12 mouse cellular contexts compared by ENCODE assay signal in genomic region chr4:43575356-43575755, GRCm38 (mm10). TPM values are rescaled to one million over a fixed set of nuclear protein-coding genes. Genes with fewer than 3 reads are reported as not detected.
DNase-seq lines count a peak whose midpoint lies in the region; ATAC-seq lines count a peak whose summit lies in the region.
"Had no signal": no experiment of that assay in that cellular context is flagged by ENCODE, and none has a peak within 500 bp of the region (broad histone marks: within the 10 kb centered on the region; RNA-seq: fewer than 3 reads in every experiment).

No protein-coding gene starts in this region.

- no peak overlapping the region for H3K27ac ChIP-seq in embryonic facial prominence, embryonic 13.5 days
- H3K27ac ChIP-seq in hindbrain, embryonic 13.5 days = no peak overlapping the region
- no peak overlapping the region for H3K27ac ChIP-seq in midbrain, embryonic 14.5 days (replicated peaks; ENCODE audit: low read depth, low read length)
- H3K27ac ChIP-seq: heart, adult 2 months; kidney, postnatal 0 days had no signal

- DNase-seq in cerebellum, adult 9-10 months = peak; percentile 5
- no peak for DNase-seq in cerebellum, adult 11 months
- no peak for DNase-seq in midbrain, embryonic 14.5 days
- DNase-seq in embryo, embryonic 10 days (ENCODE audit: low spot score) = no peak
- no peak for DNase-seq in right cerebral cortex, adult 2 months (ENCODE audit: low spot score in 2 of 2)
- DNase-seq in ovary, adult 18-20 months (ENCODE audit: low spot score) = no peak
- DNase-seq: heart, adult 2 months; heart, postnatal 4 days; right cerebral cortex, postnatal 14 days had no signal

- no peaks in the 10 kb centered on the region for H3K27me3 ChIP-seq in embryonic facial prominence, embryonic 13.5 days
- no peaks in the 10 kb centered on the region for H3K27me3 ChIP-seq in hindbrain, embryonic 13.5 days
- no peaks in the 10 kb centered on the region for H3K27me3 ChIP-seq in midbrain, embryonic 14.5 days (ENCODE audit: control insufficient read depth, insufficient read depth, low read length)

- no peak overlapping the region for H3K4me3 ChIP-seq in embryonic facial prominence, embryonic 13.5 days
- peak overlapping the region; percentile 89; the same call in 1 of the 2 replicates for H3K4me3 ChIP-seq in hindbrain, embryonic 13.5 days
- peak overlapping the region; percentile 4; the same call in 1 of the 2 replicates for H3K4me3 ChIP-seq in midbrain, embryonic 14.5 days (replicated peaks; ENCODE audit: low read depth, low read length)
- H3K4me3 ChIP-seq: heart, adult 2 months had no signal

- H3K9ac ChIP-seq in embryonic facial prominence, embryonic 13.5 days = peak overlapping the region; percentile 3; the same call in 1 of the 2 replicates
- peak overlapping the region; percentile 55; the same call in 1 of the 2 replicates for H3K9ac ChIP-seq in hindbrain, embryonic 13.5 days
- peak overlapping the region; percentile 30; the same call in 1 of the 2 replicates for H3K9ac ChIP-seq in midbrain, embryonic 14.5 days (replicated peaks; ENCODE audit: low read length)

- no peak for ATAC-seq in embryonic facial prominence, embryonic 13.5 days (ENCODE audit: insufficient number of reproducible peaks, insufficient read depth, low FRiP score, low TSS enrichment, low read depth)
- ATAC-seq in hindbrain, embryonic 13.5 days (ENCODE audit: low FRiP score) = no peak
- no peak for ATAC-seq in midbrain, embryonic 14.5 days (ENCODE audit: low FRiP score, low TSS enrichment)

- peaks cover 42% of the 10 kb centered on the region for H3K4me1 ChIP-seq in embryonic facial prominence, embryonic 13.5 days
- H3K4me1 ChIP-seq in hindbrain, embryonic 13.5 days (replicated peaks) = peaks cover 49% of the 10 kb centered on the region
- H3K4me1 ChIP-seq in midbrain, embryonic 14.5 days (ENCODE audit: control insufficient read depth, insufficient read depth, low read length) = peaks cover 39% of the 10 kb centered on the region

- 77% methylated on average over 2 of the region's 2 CpGs for WGBS in embryonic facial prominence, embryonic 13.5 days
- 42% methylated on average over 2 of the region's 2 CpGs for WGBS in hindbrain, embryonic 13.5 days
- WGBS in midbrain, embryonic 14.5 days = 42% methylated on average over 2 of the region's 2 CpGs

- peaks cover 39% of the 10 kb centered on the region for H3K36me3 ChIP-seq in embryonic facial prominence, embryonic 13.5 days
- H3K36me3 ChIP-seq in hindbrain, embryonic 13.5 days = peaks cover 43% of the 10 kb centered on the region
- H3K36me3 ChIP-seq in midbrain, embryonic 14.5 days (ENCODE audit: control insufficient read depth, insufficient read depth, low read length) = peaks cover 41% of the 10 kb centered on the region

- 0 out of 2 replicates have a peak overlapping the region, but pooled peaks have one; percentile 95 for H3K4me2 ChIP-seq in embryonic facial prominence, embryonic 13.5 days
- peak overlapping the region; percentile 99 for H3K4me2 ChIP-seq in hindbrain, embryonic 13.5 days
- H3K4me2 ChIP-seq in midbrain, embryonic 14.5 days (ENCODE audit: low read length) = peak overlapping the region; percentile 83

- H3K9me3 ChIP-seq in embryonic facial prominence, embryonic 13.5 days = no peaks in the 10 kb centered on the region
- no peaks in the 10 kb centered on the region for H3K9me3 ChIP-seq in hindbrain, embryonic 13.5 days
- H3K9me3 ChIP-seq in midbrain, embryonic 14.5 days (ENCODE audit: control insufficient read depth, low read length) = no peaks in the 10 kb centered on the region

RNA-seq across cellular contexts. Expression of gene Rgp1, which starts 3.2 kb away (rescaled TPM):
- polyA plus RNA-seq in embryonic facial prominence, embryonic 13.5 days (2015; fragmentation: Nextera tagmentation; extraction: Ambion mirVana) = 37.1 and 39.7 TPM in 2 replicates
- polyA plus RNA-seq in hindbrain, embryonic 13.5 days (2015; fragmentation: Nextera tagmentation; extraction: Ambion mirVana) = 29.0 and 31.5 TPM in 2 replicates
- polyA plus RNA-seq in midbrain, embryonic 14.5 days (2014; fragmentation: Nextera tagmentation; extraction: Ambion mirVana) = 27.2 and 28.5 TPM in 2 replicates

RNA-seq across cellular contexts. Expression of gene Gba2, which starts 3.3 kb away (rescaled TPM):
- 22.5 and 24.2 TPM in 2 replicates for polyA plus RNA-seq in embryonic facial prominence, embryonic 13.5 days (2015; fragmentation: Nextera tagmentation; extraction: Ambion mirVana)
- 53.6 and 53.8 TPM in 2 replicates for polyA plus RNA-seq in hindbrain, embryonic 13.5 days (2015; fragmentation: Nextera tagmentation; extraction: Ambion mirVana)
- 50.5 and 53.4 TPM in 2 replicates for polyA plus RNA-seq in midbrain, embryonic 14.5 days (2014; fragmentation: Nextera tagmentation; extraction: Ambion mirVana)

RNA-seq across cellular contexts. Expression of gene Msmp, which starts 8.9 kb away (rescaled TPM):
- 0.97 and 1.4 TPM in 2 replicates for polyA plus RNA-seq in embryonic facial prominence, embryonic 13.5 days (2015; fragmentation: Nextera tagmentation; extraction: Ambion mirVana)
- polyA plus RNA-seq in hindbrain, embryonic 13.5 days (2015; fragmentation: Nextera tagmentation; extraction: Ambion mirVana) = 2.6 TPM in 1 of 2 replicates, not detected in the other
- 2.1 TPM in 2 replicates for polyA plus RNA-seq in midbrain, embryonic 14.5 days (2014; fragmentation: Nextera tagmentation; extraction: Ambion mirVana)

RNA-seq across cellular contexts. Expression of gene Tln1, which starts 12.9 kb away (rescaled TPM):
- 69.5 and 75.0 TPM in 2 replicates for polyA plus RNA-seq in embryonic facial prominence, embryonic 13.5 days (2015; fragmentation: Nextera tagmentation; extraction: Ambion mirVana)
- polyA plus RNA-seq in hindbrain, embryonic 13.5 days (2015; fragmentation: Nextera tagmentation; extraction: Ambion mirVana) = 64.5 and 66.2 TPM in 2 replicates
- polyA plus RNA-seq in midbrain, embryonic 14.5 days (2014; fragmentation: Nextera tagmentation; extraction: Ambion mirVana) = 60.3 and 65.5 TPM in 2 replicates

RNA-seq across cellular contexts. Expression of gene Creb3, which starts 13.2 kb away (rescaled TPM):
- polyA plus RNA-seq in embryonic facial prominence, embryonic 13.5 days (2015; fragmentation: Nextera tagmentation; extraction: Ambion mirVana) = 48.9 and 54.9 TPM in 2 replicates
- 79.3 and 80.9 TPM in 2 replicates for polyA plus RNA-seq in hindbrain, embryonic 13.5 days (2015; fragmentation: Nextera tagmentation; extraction: Ambion mirVana)
- polyA plus RNA-seq in midbrain, embryonic 14.5 days (2014; fragmentation: Nextera tagmentation; extraction: Ambion mirVana) = 80.9 and 82.8 TPM in 2 replicates

Comparison
In these comparisons a context has a peak if more than half of its experiments do, and no peak if none do; other contexts are left out.
1. H3K9ac ChIP-seq: peak in every context shown above with its lines; median percentile 55 in hindbrain, embryonic 13.5 days; 30 in midbrain, embryonic 14.5 days; 3 in embryonic facial prominence, embryonic 13.5 days.